Mouse (Mus musculus) heart, embryonic 14.5 days (tissue): ENCODE results near the gene 1700018G05Rik. TPM values are rescaled to one million over a fixed set of nuclear protein-coding genes. Genes with fewer than 3 reads are reported as not detected.
"Not testable (repeated sequence)": the region's sequence is repeated elsewhere in the genome, so short reads cannot be mapped to it uniquely, and the experiment has no call there.

Source experiments
- ATAC-seq: fragments of 200-750 bp; cut with Nextera tagmentation; 2 replicates; pipeline ENCODE4 v1.8.0; 2017; ENCODE audit warnings: low read depth, moderate TSS enrichment; ENCODE audit not compliant: insufficient number of reproducible peaks, insufficient read depth, low FRiP score
- H3K27ac ChIP-seq, 2 experiments: fragments of 200-500 bp in 1 of 2; fragments of 300-500 bp in 1 of 2; sonication (generic) in 1 of 2; replicated peaks in 1 of 2; 2 replicates each; pipeline ENCODE4 v1.5.1; 2012 to 2014; ENCODE audit warnings: low read depth in 2 of 2, low read length in 2 of 2, control low read depth in 1 of 2, mild to moderate bottlenecking in 1 of 2, mixed read lengths in 1 of 2; ENCODE audit not compliant: control insufficient read depth in 1 of 2, insufficient read depth in 1 of 2
- H3K27me3 ChIP-seq: fragments of 300-500 bp; sonication (generic); 2 replicates; pipeline ENCODE4 v1.6.1; 2014; ENCODE audit warnings: mild to moderate bottlenecking, low read length, control low read depth; ENCODE audit not compliant: control insufficient read depth, insufficient read depth
- H3K36me3 ChIP-seq: fragments of 300-500 bp; sonication (generic); 2 replicates; pipeline ENCODE4 v1.6.1; 2014; ENCODE audit warnings: mild to moderate bottlenecking, control low read depth, low read length, mixed read lengths; ENCODE audit not compliant: control insufficient read depth, insufficient read depth
- H3K4me1 ChIP-seq, 2 experiments: fragments of 200-500 bp in 1 of 2; fragments of 300-500 bp in 1 of 2; sonication (generic) in 1 of 2; 2 replicates each; pipeline ENCODE4 v1.6.1; 2012 to 2014; ENCODE audit warnings: low read length in 2 of 2, control low read depth in 1 of 2, mixed read lengths in 1 of 2; ENCODE audit not compliant: control insufficient read depth in 2 of 2, insufficient read depth in 2 of 2
- H3K4me2 ChIP-seq: fragments of 300-500 bp; sonication (generic); 2 replicates; pipeline ENCODE4 v1.6.1; 2014; ENCODE audit warnings: mild to moderate bottlenecking, low read length
- H3K4me3 ChIP-seq, 2 experiments: fragments of 200-500 bp in 1 of 2; fragments of 300-500 bp in 1 of 2; sonication (generic) in 1 of 2; 2 replicates each; pipeline ENCODE4 v1.5.1; 2012 to 2014; ENCODE audit warnings: low read length in 2 of 2, mild to moderate bottlenecking in 2 of 2, control low read depth in 1 of 2, low read depth in 1 of 2, moderate library complexity in 1 of 2; ENCODE audit not compliant: control insufficient read depth in 1 of 2, insufficient read depth in 1 of 2
- H3K9ac ChIP-seq: fragments of 300-500 bp; sonication (generic); 2 replicates; pipeline ENCODE4 v1.6.1; 2014; ENCODE audit warnings: mild to moderate bottlenecking, low read length
- H3K9me3 ChIP-seq: fragments of 300-500 bp; sonication (generic); 2 replicates; pipeline ENCODE4 v1.6.1; 2016; ENCODE audit warnings: low read length, control low read depth; ENCODE audit not compliant: control insufficient read depth
- WGBS: fragments of 180-500 bp; shearing (Covaris S2); extraction: QIAGEN DNeasy Blood & Tissue Kit; methylation state at CpG from one replicate; pipeline ENCODE4 v1.1.7; 2014; 5-methylcytosine and 5-hydroxymethylcytosine counted together
- polyA plus RNA-seq: library from polyadenylated mRNA; unstranded; fragments of >200 nt; fragmentation: Nextera tagmentation; extraction: Ambion mirVana; gene quantifications from 2 replicates; pipeline ENCODE4 v1.2.1, GENCODE M21; 2014

1700018G05Rik gene
- polyA plus RNA-seq, 1 experiment from 2014 or later = not detected

DNA sequence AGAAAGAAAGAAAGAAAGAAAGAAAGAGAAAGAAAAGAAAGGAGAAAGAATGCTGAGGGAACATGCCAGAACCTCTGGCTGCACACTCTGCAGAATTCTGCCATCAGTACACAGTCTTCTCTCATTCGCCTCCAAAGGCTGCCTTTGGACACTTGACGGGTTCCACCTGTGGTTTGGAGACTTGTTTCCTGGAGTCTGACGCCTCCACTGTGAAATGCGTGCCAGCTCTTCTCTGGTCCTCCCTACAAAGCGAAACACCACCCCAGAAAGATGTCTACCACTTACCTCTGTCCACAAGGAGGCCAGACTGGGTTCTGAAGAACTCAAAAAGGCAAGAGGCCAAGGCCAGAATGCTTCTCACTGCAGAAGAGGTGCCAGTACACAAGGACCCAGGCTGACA lies 8.6 kb downstream of the 1700018G05Rik start:
- no peak overlapping the region for H3K9ac ChIP-seq
- no peak overlapping the region for H3K4me3 ChIP-seq
- WGBS = 57% methylated on average over 5 of the region's 5 CpGs
- peaks cover 18% of the 10 kb centered on the region for H3K27me3 ChIP-seq
- H3K9me3 ChIP-seq = no peaks in the 10 kb centered on the region
- H3K4me1 ChIP-seq = peaks cover 0 to 2% of the 10 kb centered on the region in 2 experiments; a peak in 1 of 4 replicates
- H3K36me3 ChIP-seq = no peaks in the 10 kb centered on the region
- no peak overlapping the region for H3K4me2 ChIP-seq
- H3K27ac ChIP-seq = no peak overlapping the region
- no peak for ATAC-seq

DNA sequence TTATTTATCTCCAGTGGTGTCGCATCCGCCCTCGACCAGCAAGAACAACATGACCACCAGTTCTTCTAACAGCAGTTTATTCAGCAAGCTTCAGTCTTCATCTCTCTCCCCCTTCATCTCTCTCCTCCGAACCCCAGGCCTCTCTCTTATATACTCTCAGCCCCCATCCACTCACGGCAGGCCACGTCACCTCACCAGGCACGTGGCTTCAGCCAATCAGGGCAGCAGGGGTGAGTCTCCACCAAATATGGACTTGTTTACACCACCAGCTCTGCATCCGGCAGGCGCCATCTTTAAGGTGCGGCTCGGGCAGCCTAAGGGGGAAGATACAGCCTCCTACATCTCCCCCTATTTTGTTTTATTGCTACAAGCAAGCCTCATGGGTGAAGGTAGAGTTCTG lies 22.0 kb downstream of the 1700018G05Rik start:
- not testable (repeated sequence) for H3K27ac ChIP-seq, H3K4me2 ChIP-seq, ATAC-seq, H3K9ac ChIP-seq, H3K27me3 ChIP-seq, H3K36me3 ChIP-seq, H3K9me3 ChIP-seq, H3K4me3 ChIP-seq, H3K4me1 ChIP-seq
- WGBS = 82% methylated on average over 11 of the region's 11 CpGs

DNA sequence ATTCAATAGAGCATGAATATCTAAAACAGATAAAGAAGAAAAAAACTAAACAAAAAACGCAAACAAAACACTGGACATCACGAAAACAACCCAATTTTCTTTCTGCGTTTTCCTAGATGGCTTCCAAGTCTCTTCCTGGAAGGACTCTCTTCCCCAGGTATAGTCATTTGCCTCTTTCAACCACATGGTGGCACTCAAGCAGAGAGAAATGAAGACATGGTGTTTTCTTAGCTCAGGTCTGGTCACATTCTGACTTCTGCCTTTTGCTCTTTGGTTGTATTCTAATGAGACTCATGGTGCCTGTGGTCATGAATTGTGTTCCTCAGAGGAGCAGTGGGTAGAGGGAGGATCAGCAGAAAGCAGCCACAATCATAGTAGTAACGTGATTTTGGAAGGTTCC lies 30.7 kb downstream of the 1700018G05Rik start:
- Histone ChIP-seq H3K9ac (no peak overlapping the region), H3K4me2 (no peak overlapping the region), H3K4me1 (no peaks in the 10 kb centered on the region), H3K27me3 (no peaks in the 10 kb centered on the region), H3K9me3 (no peaks in the 10 kb centered on the region), H3K36me3 (no peaks in the 10 kb centered on the region), H3K4me3 (no peak overlapping the region), H3K27ac (no peak overlapping the region)
- WGBS = 31% methylated on average over 4 of the region's 4 CpGs
- no peak for ATAC-seq

DNA sequence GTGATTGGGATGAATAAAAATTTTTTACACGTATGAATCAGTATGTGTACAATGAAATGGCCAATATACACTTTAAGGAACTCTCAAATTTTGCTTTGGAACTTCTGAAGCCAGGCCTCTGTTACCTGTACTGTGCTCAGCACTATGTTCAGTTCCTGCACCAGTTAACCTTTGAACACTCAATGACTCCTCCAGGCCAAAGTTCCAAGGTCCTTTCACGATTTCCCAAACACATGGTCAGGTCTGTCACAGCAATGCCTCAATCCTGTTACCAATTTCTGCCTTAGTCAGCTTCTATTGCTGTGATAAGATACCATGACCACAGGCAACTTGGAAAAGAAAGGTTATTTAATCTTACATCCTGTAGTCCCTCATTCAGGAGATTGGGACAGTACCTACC lies 32.4 kb downstream of the 1700018G05Rik start:
- no peaks in the 10 kb centered on the region for H3K9me3 ChIP-seq
- no peaks in the 10 kb centered on the region for H3K36me3 ChIP-seq
- no peak overlapping the region for H3K9ac ChIP-seq
- H3K4me2 ChIP-seq = no peak overlapping the region
- no peak for ATAC-seq
- H3K27ac ChIP-seq = no peak overlapping the region
- H3K4me3 ChIP-seq = no peak overlapping the region
- no peaks in the 10 kb centered on the region for H3K27me3 ChIP-seq
- no peaks in the 10 kb centered on the region for H3K4me1 ChIP-seq
- WGBS = 50% methylated on average over 2 of the region's 2 CpGs

Other genes with a start within 250 kb of the 1700018G05Rik start
- not detected in 2 replicates for gene Gm3880, start 241.4 kb upstream of the 1700018G05Rik start, polyA plus RNA-seq
- not detected in 2 replicates for gene Gm9112, start 220.7 kb upstream of the 1700018G05Rik start, polyA plus RNA-seq
- gene Dmrtc1b, start 220.5 kb upstream of the 1700018G05Rik start, polyA plus RNA-seq = not detected in 2 replicates
- not detected in 2 replicates for gene Dmrtc1c1, start 125.4 kb upstream of the 1700018G05Rik start, polyA plus RNA-seq
- not detected in 2 replicates for gene Dmrtc1c2, start 73.8 kb upstream of the 1700018G05Rik start, polyA plus RNA-seq
- gene 1700031F05Rik, start 60.4 kb upstream of the 1700018G05Rik start, polyA plus RNA-seq = not detected in 2 replicates
- gene Dmrtc1a, start 19.7 kb upstream of the 1700018G05Rik start, polyA plus RNA-seq = 0.49 and 0.63 TPM in 2 replicates
- gene 1700011M02Rik, start 19.5 kb upstream of the 1700018G05Rik start, polyA plus RNA-seq = not detected in 2 replicates